Mouse (Mus musculus): ENCODE measurements around the gene Gm21778. TPM values are rescaled to one million over a fixed set of nuclear protein-coding genes. Genes with fewer than 3 reads are reported as not detected.

Gm21778 gene
- not detected for polyA plus RNA-seq (2014; fragmentation: Illumina TruSeq; extraction: RNeasy Lipid Tissue Mini Kit (QIAGEN cat#74804); ENCODE audit: low read depth, low replicate concordance)

DNA sequence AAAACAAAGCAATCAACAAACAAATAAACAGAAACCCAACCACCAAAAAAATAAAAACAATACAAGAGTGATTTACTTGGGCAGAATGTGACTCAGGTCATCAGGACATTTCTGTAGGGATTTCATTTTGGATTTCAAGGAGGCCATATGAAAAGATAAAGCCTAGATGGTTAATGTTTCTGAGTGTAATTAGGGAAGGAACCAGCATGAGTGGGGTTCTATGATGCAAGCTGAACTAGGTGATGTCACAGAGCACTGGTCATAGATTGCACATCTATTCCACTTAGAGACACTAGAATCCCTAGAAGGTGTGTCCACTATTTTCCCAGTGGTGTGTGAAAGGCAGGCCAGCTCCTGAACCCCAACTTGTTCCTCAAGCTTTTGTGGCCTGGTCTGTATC is at the start of gene Gm21778:
Gene Gm21778 (plus strand): TSS at position 301 of the 400 bp plus-strand sequence.

Other genes with a start within 250 kb of the Gm21778 start
- gene Gm20914, start 216.5 kb upstream of the Gm21778 start, polyA plus RNA-seq (2014; fragmentation: Illumina TruSeq; extraction: RNeasy Lipid Tissue Mini Kit (QIAGEN cat#74804); ENCODE audit: low read depth, low replicate concordance) = not detected
- gene Gm28171, start 149.1 kb upstream of the Gm21778 start, polyA plus RNA-seq (2014; fragmentation: Illumina TruSeq; extraction: RNeasy Lipid Tissue Mini Kit (QIAGEN cat#74804); ENCODE audit: low read depth, low replicate concordance) = not detected

All from adrenal gland, adult 10 weeks (tissue).